Mouse (Mus musculus): ENCODE data around the gene She. TPM values are rescaled to one million over a fixed set of nuclear protein-coding genes. Genes with fewer than 3 reads are reported as not detected.
"Not testable (repeated sequence)": the region's sequence is repeated elsewhere in the genome, so short reads cannot be mapped to it uniquely, and the experiment has no call there.

The She gene
- 1.2 TPM in 2 replicates for polyA plus RNA-seq (2015; fragmentation: Nextera tagmentation; extraction: Ambion mirVana)

- Histone ChIP-seq H3K36me3 (ENCODE audit: poor library complexity, severe bottlenecking) (no peaks in the 10 kb centered on the region), H3K4me1 (peaks cover 11% of the 10 kb centered on the region), H3K9ac (peak within 1 kb of the TSS; percentile 34; the same call in 1 of the 2 replicates), H3K9me3 (replicated peaks) (no peaks in the 10 kb centered on the region), H3K4me3 (peak within 1 kb of the TSS; percentile 38), H3K27ac (no peak within 1 kb of the TSS), H3K27me3 (peaks cover 72% of the 10 kb centered on the region), H3K4me2 (peak within 1 kb of the TSS; percentile 58)
- 2% methylated on average over 71 of the region's 96 CpGs for WGBS
- ATAC-seq: no peak
Measured at GRCm38 (mm10) chr3:89830815-89831591, at the start of gene She. Gene She, plus strand, starts transcription at chr3:89831370.

- H3K36me3 ChIP-seq (ENCODE audit: poor library complexity, severe bottlenecking): peaks cover 70% of the 10 kb centered on the region
- ATAC-seq: no peak
- H3K4me1 ChIP-seq: peaks cover 8% of the 10 kb centered on the region; the same call in 1 of the 2 replicates
- no peak overlapping the region for H3K4me2 ChIP-seq
- no peaks in the 10 kb centered on the region for H3K9me3 ChIP-seq (replicated peaks)
- H3K4me3 ChIP-seq: no peak overlapping the region
- H3K27ac ChIP-seq: no peak overlapping the region
- no peak overlapping the region for H3K9ac ChIP-seq
- 88% methylated on average over 5 of the region's 5 CpGs for WGBS
- no peaks in the 10 kb centered on the region for H3K27me3 ChIP-seq
Measured at GRCm38 (mm10) chr3:89781640-89782039, 49.5 kb upstream of the She start.

GRCm38 (mm10) chr3:89784991-89785753 is 46.0 kb upstream of the She start:
- H3K9ac ChIP-seq: peak overlapping the region; percentile 37; the same call in 1 of the 2 replicates
- 23% methylated on average over 11 of the region's 11 CpGs for WGBS
- peak overlapping the region; percentile 15; the same call in 1 of the 2 replicates for H3K27ac ChIP-seq

GRCm38 (mm10) chr3:89786275-89786674 is 44.9 kb upstream of the She start:
- H3K4me1 ChIP-seq: peaks cover 8% of the 10 kb centered on the region; the same call in 1 of the 2 replicates

More at GRCm38 (mm10) chr3:89784991-89785753, 46.0 kb upstream of the She start:
- no peaks in the 10 kb centered on the region for H3K27me3 ChIP-seq
- peaks cover 8% of the 10 kb centered on the region; the same call in 1 of the 2 replicates for H3K4me1 ChIP-seq
- no peak overlapping the region for H3K4me2 ChIP-seq
- peaks cover 36% of the 10 kb centered on the region for H3K36me3 ChIP-seq (ENCODE audit: poor library complexity, severe bottlenecking)
- H3K4me3 ChIP-seq: no peak overlapping the region
- peak; percentile 67; the same call in 1 of the 2 replicates for ATAC-seq
- H3K9me3 ChIP-seq (replicated peaks): no peaks in the 10 kb centered on the region

GRCm38 (mm10) chr3:89788680-89789352 is 42.4 kb upstream of the She start:
- peak; percentile 16; the same call in 1 of the 2 replicates for ATAC-seq
- 75% methylated on average over 16 of the region's 16 CpGs for WGBS
- H3K4me1 ChIP-seq: peaks cover 8% of the 10 kb centered on the region; the same call in 1 of the 2 replicates
- no peaks in the 10 kb centered on the region for H3K27me3 ChIP-seq
- no peak overlapping the region for H3K9ac ChIP-seq
- H3K4me2 ChIP-seq: no peak overlapping the region
- no peaks in the 10 kb centered on the region for H3K36me3 ChIP-seq (ENCODE audit: poor library complexity, severe bottlenecking)
- H3K4me3 ChIP-seq: no peak overlapping the region
- H3K9me3 ChIP-seq (replicated peaks): no peaks in the 10 kb centered on the region
- no peak overlapping the region for H3K27ac ChIP-seq

More at GRCm38 (mm10) chr3:89786275-89786674, 44.9 kb upstream of the She start:
- H3K4me3 ChIP-seq: no peak overlapping the region
- peaks cover 25% of the 10 kb centered on the region for H3K36me3 ChIP-seq (ENCODE audit: poor library complexity, severe bottlenecking)
- 75% methylated on average over 6 of the region's 6 CpGs for WGBS
- no peak for ATAC-seq
- no peaks in the 10 kb centered on the region for H3K27me3 ChIP-seq
- H3K9ac ChIP-seq: no peak overlapping the region
- H3K4me2 ChIP-seq: no peak overlapping the region
- no peaks in the 10 kb centered on the region for H3K9me3 ChIP-seq (replicated peaks)
- no peak overlapping the region for H3K27ac ChIP-seq

- no peak for ATAC-seq
- no peak overlapping the region for H3K4me2 ChIP-seq
- WGBS: 49% methylated on average over 2 of the region's 2 CpGs
- no peaks in the 10 kb centered on the region for H3K36me3 ChIP-seq (ENCODE audit: poor library complexity, severe bottlenecking)
- H3K27ac ChIP-seq: no peak overlapping the region
- H3K9me3 ChIP-seq (replicated peaks): no peaks in the 10 kb centered on the region
- no peak overlapping the region for H3K9ac ChIP-seq
- H3K4me1 ChIP-seq: peaks cover 3% of the 10 kb centered on the region; the same call in 1 of the 2 replicates
- H3K27me3 ChIP-seq: no peaks in the 10 kb centered on the region
- H3K4me3 ChIP-seq: no peak overlapping the region
Measured at GRCm38 (mm10) chr3:89794616-89795015, 36.6 kb upstream of the She start.

GRCm38 (mm10) chr3:89795746-89796145 is 35.4 kb upstream of the She start:
- no peak overlapping the region for H3K9ac ChIP-seq
- H3K27me3 ChIP-seq: no peaks in the 10 kb centered on the region
- H3K9me3 ChIP-seq (replicated peaks): no peaks in the 10 kb centered on the region
- H3K36me3 ChIP-seq (ENCODE audit: poor library complexity, severe bottlenecking): no peaks in the 10 kb centered on the region
- H3K27ac ChIP-seq: no peak overlapping the region
- WGBS: 79% methylated on average over 5 of the region's 5 CpGs
- peaks cover 4% of the 10 kb centered on the region; the same call in 1 of the 2 replicates for H3K4me1 ChIP-seq
- no peak overlapping the region for H3K4me2 ChIP-seq
- ATAC-seq: no peak
- H3K4me3 ChIP-seq: no peak overlapping the region

GRCm38 (mm10) chr3:89796358-89796757 is 34.8 kb upstream of the She start:
- WGBS: 67% methylated on average over 4 of the region's 4 CpGs

GRCm38 (mm10) chr3:89798518-89798917 is 32.7 kb upstream of the She start:
- WGBS: 86% methylated on average over 3 of the region's 3 CpGs
- H3K9me3 ChIP-seq (replicated peaks): no peaks in the 10 kb centered on the region

More at GRCm38 (mm10) chr3:89796358-89796757, 34.8 kb upstream of the She start:
- H3K4me3 ChIP-seq: no peak overlapping the region
- H3K36me3 ChIP-seq (ENCODE audit: poor library complexity, severe bottlenecking): no peaks in the 10 kb centered on the region
- no peaks in the 10 kb centered on the region for H3K9me3 ChIP-seq (replicated peaks)
- no peak for ATAC-seq
- no peak overlapping the region for H3K9ac ChIP-seq
- H3K4me2 ChIP-seq: no peak overlapping the region
- H3K4me1 ChIP-seq: peaks cover 4% of the 10 kb centered on the region; the same call in 1 of the 2 replicates
- no peak overlapping the region for H3K27ac ChIP-seq
- H3K27me3 ChIP-seq: no peaks in the 10 kb centered on the region

GRCm38 (mm10) chr3:89799476-89799875 is 31.7 kb upstream of the She start:
- Histone ChIP-seq H3K27me3 (no peaks in the 10 kb centered on the region), H3K9me3 (replicated peaks) (no peaks in the 10 kb centered on the region), H3K9ac (no peak overlapping the region), H3K4me3 (no peak overlapping the region), H3K27ac (no peak overlapping the region), H3K4me2 (peak overlapping the region; percentile 27; the same call in 1 of the 2 replicates), H3K4me1 (peaks cover 4% of the 10 kb centered on the region; the same call in 1 of the 2 replicates), H3K36me3 (ENCODE audit: poor library complexity, severe bottlenecking) (no peaks in the 10 kb centered on the region)
- 7% methylated on average over 13 of the region's 13 CpGs for WGBS
- no peak for ATAC-seq

More at GRCm38 (mm10) chr3:89798518-89798917, 32.7 kb upstream of the She start:
- no peak for ATAC-seq
- Histone ChIP-seq H3K4me3 (no peak overlapping the region), H3K4me1 (peaks cover 4% of the 10 kb centered on the region; the same call in 1 of the 2 replicates), H3K9ac (no peak overlapping the region), H3K4me2 (no peak overlapping the region), H3K27ac (no peak overlapping the region), H3K27me3 (no peaks in the 10 kb centered on the region), H3K36me3 (ENCODE audit: poor library complexity, severe bottlenecking) (no peaks in the 10 kb centered on the region)

GRCm38 (mm10) chr3:89800078-89800477 is 31.1 kb upstream of the She start:
- not testable (repeated sequence) for ATAC-seq; H3K27ac ChIP-seq; H3K36me3 ChIP-seq (ENCODE audit: poor library complexity, severe bottlenecking); H3K4me2 ChIP-seq; H3K4me1 ChIP-seq; H3K27me3 ChIP-seq; H3K4me3 ChIP-seq; H3K9ac ChIP-seq; H3K9me3 ChIP-seq (replicated peaks)
- WGBS: 23% methylated on average over 3 of the region's 3 CpGs

Data from forebrain, embryonic 13.5 days (tissue).